Comparison of ENCODE assay signal across 9 mouse cellular contexts in genomic region chr4:140983442-140983841, GRCm38 (mm10). TPM values are rescaled to one million over a fixed set of nuclear protein-coding genes. Genes with fewer than 3 reads are reported as not detected.
DNase-seq lines count a peak whose midpoint lies in the region; ATAC-seq and TF ChIP-seq lines count a peak whose summit lies in the region.
"Had no signal": no experiment of that assay in that cellular context is flagged by ENCODE, and none has a peak within 500 bp of the region (broad histone marks: within the 10 kb centered on the region; RNA-seq: fewer than 3 reads in every experiment).

No protein-coding gene starts in this region.

- intact Hi-C loops in left cerebral cortex, postnatal 25 days (cut with DNase I) = loop anchor here (5.0 kb wide), 1 partner anchor 49 kb away; no protein-coding TSS in a partner anchor

- H3K27me3 ChIP-seq in heart, embryonic 13.5 days (replicated peaks) = 0 out of 2 replicates have a peak, but pooled peaks cover 7% of the 10 kb centered on the region
- H3K27me3 ChIP-seq in megakaryocyte, embryonic 14.5 days (replicated peaks) = no peaks in the 10 kb centered on the region
- no peaks in the 10 kb centered on the region for H3K27me3 ChIP-seq in stomach, postnatal 0 days (ENCODE audit: control insufficient read depth, insufficient read depth, low read length)
- H3K27me3 ChIP-seq: neural tube, embryonic 12.5 days had no signal

- peak overlapping the region; percentile 33 for H3K9ac ChIP-seq in heart, embryonic 13.5 days
- H3K9ac ChIP-seq in stomach, postnatal 0 days (ENCODE audit: low read length) = peak overlapping the region; percentile 18; the same call in 1 of the 2 replicates
- H3K9ac ChIP-seq: neural tube, embryonic 12.5 days had no signal

- TF ChIP-seq EP300 in stomach, postnatal 0 days (optimal IDR thresholded peaks at IDR 0.05) = no peak

- TF ChIP-seq CTCF in bone marrow, adult 2 months (IDR thresholded peaks at IDR 0.05; ENCODE audit: control insufficient read depth, insufficient read depth, low read length) = no peak
- TF ChIP-seq CTCF in stomach, postnatal 0 days (IDR thresholded peaks at IDR 0.05; ENCODE audit: low read depth) = no peak

- H3K36me3 ChIP-seq in heart, embryonic 13.5 days = peaks cover 31% of the 10 kb centered on the region
- H3K36me3 ChIP-seq in megakaryocyte, embryonic 14.5 days (replicated peaks; ENCODE audit: low read length) = peaks cover 33% of the 10 kb centered on the region
- peaks cover 9% of the 10 kb centered on the region for H3K36me3 ChIP-seq in stomach, postnatal 0 days (ENCODE audit: control insufficient read depth, insufficient read depth, low read length)

- no peak for ATAC-seq in heart, embryonic 13.5 days (ENCODE audit: extremely low read depth, insufficient number of reproducible peaks, low FRiP score, low TSS enrichment)
- ATAC-seq in stomach, postnatal 0 days (ENCODE audit: low FRiP score, low TSS enrichment) = peak; percentile 89

- WGBS in bone marrow, adult 2 months = 0% methylated on average over 9 of the region's 9 CpGs
- WGBS in heart, embryonic 13.5 days = 6% methylated on average over 9 of the region's 9 CpGs
- WGBS in stomach, postnatal 0 days = 4% methylated on average over 9 of the region's 9 CpGs

- DNase-seq in left cerebral cortex, postnatal 25 days (ENCODE audit: low spot score in 2 of 2) = peak; percentile 41 to 68
- DNase-seq in left cerebral cortex, adult 11 months (ENCODE audit: low spot score) = no peak
- DNase-seq in kidney, postnatal 25 days = peak; percentile 41 to 68
- DNase-seq in stomach, postnatal 0 days (ENCODE audit: low spot score) = peak; percentile 90
- DNase-seq in layer of hippocampus, adult 9-10 months (ENCODE audit: low spot score) = no peak

- H3K4me2 ChIP-seq in heart, embryonic 13.5 days = peak overlapping the region; percentile 7; the same call in 1 of the 2 replicates
- no peak overlapping the region for H3K4me2 ChIP-seq in stomach, postnatal 0 days (replicated peaks; ENCODE audit: low read depth)
- H3K4me2 ChIP-seq: neural tube, embryonic 12.5 days had no signal

- H3K4me3 ChIP-seq in bone marrow, adult 2 months (replicated peaks; ENCODE audit: control insufficient read depth, low read depth, low read length) = no peak overlapping the region
- H3K4me3 ChIP-seq in heart, embryonic 13.5 days = no peak overlapping the region
- H3K4me3 ChIP-seq in megakaryocyte, embryonic 14.5 days (replicated peaks) = peak overlapping the region; percentile 84
- H3K4me3 ChIP-seq in stomach, postnatal 0 days (ENCODE audit: low read depth, low read length) = no peak overlapping the region
- H3K4me3 ChIP-seq: neural tube, embryonic 12.5 days had no signal

- H3K9me3 ChIP-seq in heart, embryonic 13.5 days = peaks cover 7% of the 10 kb centered on the region; the same call in 1 of the 2 replicates
- peaks cover 16% of the 10 kb centered on the region for H3K9me3 ChIP-seq in megakaryocyte, embryonic 14.5 days
- H3K9me3 ChIP-seq in stomach, postnatal 0 days (ENCODE audit: control insufficient read depth, low read length) = no peaks in the 10 kb centered on the region
- H3K9me3 ChIP-seq: neural tube, embryonic 12.5 days had no signal

- TF ChIP-seq POLR2A in bone marrow, adult 2 months (IDR thresholded peaks at IDR 0.05; ENCODE audit: borderline replicate concordance, control insufficient read depth, low read depth, low read length) = peak; percentile 32; the same call in 1 of the 2 replicates

- H3K27ac ChIP-seq in bone marrow, adult 2 months (ENCODE audit: control insufficient read depth, insufficient read depth, low read depth, low read length, poor library complexity) = peak overlapping the region; percentile 86
- peak overlapping the region; percentile 38 for H3K27ac ChIP-seq in heart, embryonic 13.5 days (replicated peaks)
- H3K27ac ChIP-seq in stomach, postnatal 0 days (replicated peaks) = peak overlapping the region; percentile 73
- H3K27ac ChIP-seq: neural tube, embryonic 12.5 days had no signal

- H3K4me1 ChIP-seq in bone marrow, adult 2 months (ENCODE audit: control insufficient read depth, insufficient read depth, low read length) = peaks cover 2% of the 10 kb centered on the region; the same call in 1 of the 2 replicates
- peaks cover 31% of the 10 kb centered on the region for H3K4me1 ChIP-seq in heart, embryonic 13.5 days
- H3K4me1 ChIP-seq in megakaryocyte, embryonic 14.5 days = peaks cover 65% of the 10 kb centered on the region
- peaks cover 7% of the 10 kb centered on the region for H3K4me1 ChIP-seq in stomach, postnatal 0 days (replicated peaks; ENCODE audit: control insufficient read depth, insufficient read depth)

RNA-seq across cellular contexts. Expression of gene Atp13a2, which starts 3.2 kb away (rescaled TPM):
- 100 to 1,000 TPM; 162 to 171 TPM for total RNA-seq in left cerebral cortex, postnatal 25 days (2021)
- polyA plus RNA-seq in bone marrow, adult 2 months (2011; ENCODE audit: insufficient read depth, insufficient read length, low replicate concordance, missing spikeins) = 28.4 and 46.7 TPM in 2 replicates
- polyA plus RNA-seq in heart, embryonic 13.5 days (2015; fragmentation: Nextera tagmentation; extraction: Ambion mirVana) = 28.7 and 29.4 TPM in 2 replicates
- polyA plus RNA-seq in megakaryocyte, embryonic 14.5 days (2012; ENCODE audit: insufficient read depth, low replicate concordance) = 373 and 691 TPM in 2 replicates
- 14.4 and 15.9 TPM in 2 replicates for polyA plus RNA-seq in stomach, postnatal 0 days (2015; fragmentation: Nextera tagmentation; extraction: Ambion mirVana)

RNA-seq across cellular contexts. Expression of gene Sdhb, which starts 22.4 kb away (rescaled TPM):
- total RNA-seq in left cerebral cortex, postnatal 25 days (2021) = 100 to 1,000 TPM; 187 to 191 TPM
- polyA plus RNA-seq in bone marrow, adult 2 months (2011; ENCODE audit: insufficient read depth, insufficient read length, low replicate concordance, missing spikeins) = 33.6 and 65.3 TPM in 2 replicates
- 807 and 886 TPM in 2 replicates for polyA plus RNA-seq in heart, embryonic 13.5 days (2015; fragmentation: Nextera tagmentation; extraction: Ambion mirVana)
- polyA plus RNA-seq in megakaryocyte, embryonic 14.5 days (2012; ENCODE audit: insufficient read depth, low replicate concordance) = 129 and 181 TPM in 2 replicates
- 374 and 382 TPM in 2 replicates for polyA plus RNA-seq in stomach, postnatal 0 days (2015; fragmentation: Nextera tagmentation; extraction: Ambion mirVana)

RNA-seq across cellular contexts. Expression of gene Mfap2, which starts 26.8 kb away (rescaled TPM):
- 1 to 10 TPM; 4.4 to 4.5 TPM for total RNA-seq in left cerebral cortex, postnatal 25 days (2021)
- polyA plus RNA-seq in bone marrow, adult 2 months (2011; ENCODE audit: insufficient read depth, insufficient read length, low replicate concordance, missing spikeins) = 1.9 and 4.0 TPM in 2 replicates
- 273 and 299 TPM in 2 replicates for polyA plus RNA-seq in heart, embryonic 13.5 days (2015; fragmentation: Nextera tagmentation; extraction: Ambion mirVana)
- not detected in 2 replicates for polyA plus RNA-seq in megakaryocyte, embryonic 14.5 days (2012; ENCODE audit: insufficient read depth, low replicate concordance)
- polyA plus RNA-seq in stomach, postnatal 0 days (2015; fragmentation: Nextera tagmentation; extraction: Ambion mirVana) = 244 and 247 TPM in 2 replicates

Comparison
In these comparisons a context has a peak if more than half of its experiments do, and no peak if none do; other contexts are left out.
1. DNase-seq: peak in left cerebral cortex, postnatal 25 days (2 of 2), kidney, postnatal 25 days (2 of 2) and stomach, postnatal 0 days (single experiment); none in left cerebral cortex, adult 11 months (single experiment) and layer of hippocampus, adult 9-10 months (single experiment).
2. RNA of gene Mfap2, which starts 26.8 kb away (polyA plus RNA-seq): 273 to 299 TPM in heart, embryonic 13.5 days and 244 to 247 TPM in stomach, postnatal 0 days; 1.9 to 4.0 TPM in bone marrow, adult 2 months and not detected in megakaryocyte, embryonic 14.5 days; every median in the first group is over 10 times any median in the second.
3. Peak in every context shown above with its lines, with median percentiles within 50 percentile points of each other: H3K27ac ChIP-seq.